Mouse (Mus musculus): ENCODE results near the gene Bhmt.

Bhmt gene

GRCm38 (mm10) chr13:93637282-93638245 lies at the start of gene Bhmt:
Gene Bhmt, minus strand, starts transcription at chr13:93637961.
- DNase-seq: no peak

GRCm38 (mm10) chr13:93687321-93687720 lies 49.6 kb upstream of the Bhmt start:
- no peak for DNase-seq

- no peak for DNase-seq
Measured at GRCm38 (mm10) chr13:93685226-93685625, 47.5 kb upstream of the Bhmt start.

- DNase-seq: no peak
Measured at GRCm38 (mm10) chr13:93683336-93683735, 45.6 kb upstream of the Bhmt start.

GRCm38 (mm10) chr13:93676864-93677263 lies 39.1 kb upstream of the Bhmt start:
- DNase-seq: no peak

- DNase-seq: no peak
Measured at GRCm38 (mm10) chr13:93674131-93674561, 36.4 kb upstream of the Bhmt start, which contains the start of the genes Bhmt2 and Dmgdh. Gene Bhmt2, minus strand, starts transcription at chr13:93674302. Gene Dmgdh, plus strand, starts transcription at chr13:93674433.

GRCm38 (mm10) chr13:93673296-93673695 lies 35.5 kb upstream of the Bhmt start:
- no peak for DNase-seq

GRCm38 (mm10) chr13:93672371-93672770 lies 34.6 kb upstream of the Bhmt start:
- no peak for DNase-seq

GRCm38 (mm10) chr13:93667586-93667985 lies 29.8 kb upstream of the Bhmt start:
- no peak for DNase-seq

GRCm38 (mm10) chr13:93657941-93658340 lies 20.2 kb upstream of the Bhmt start:
- DNase-seq: no peak

- no peak for DNase-seq
Measured at GRCm38 (mm10) chr13:93653382-93653781, 15.6 kb upstream of the Bhmt start.

GRCm38 (mm10) chr13:93648387-93649130 lies 10.8 kb upstream of the Bhmt start:
- DNase-seq: no peak

- DNase-seq: no peak
Measured at GRCm38 (mm10) chr13:93639636-93640035, 1.9 kb upstream of the Bhmt start.

GRCm38 (mm10) chr13:93636561-93636960 lies 1.2 kb downstream of the Bhmt start:
- DNase-seq: no peak

GRCm38 (mm10) chr13:93632927-93633326 lies 4.8 kb downstream of the Bhmt start:
- no peak for DNase-seq

- no peak for DNase-seq
Measured at GRCm38 (mm10) chr13:93630941-93631705, 6.6 kb downstream of the Bhmt start.

- no peak for DNase-seq
Measured at GRCm38 (mm10) chr13:93628861-93629260, 8.9 kb downstream of the Bhmt start.

- DNase-seq: no peak
Measured at GRCm38 (mm10) chr13:93614361-93614948, 23.3 kb downstream of the Bhmt start.

GRCm38 (mm10) chr13:93613771-93614170 lies 24.0 kb downstream of the Bhmt start:
- DNase-seq: no peak

GRCm38 (mm10) chr13:93612660-93613607 lies 24.8 kb downstream of the Bhmt start:
- peak; percentile 77 for DNase-seq

- DNase-seq: no peak
Measured at GRCm38 (mm10) chr13:93608476-93608875, 29.3 kb downstream of the Bhmt start.
